Mouse (Mus musculus) testis, adult 2 months (tissue): Measurements from ENCODE around the gene Il1f9.

Source experiments
- CTCF ChIP-seq: fragments of 200-500 bp; IDR thresholded peaks from 2 replicates; pipeline ENCODE4 v1.5.1; 2012; ENCODE audit warnings: low read depth, mild to moderate bottlenecking, inconsistent platforms, low read length, moderate library complexity; ENCODE audit not compliant: control insufficient read depth, insufficient read depth, insufficient replicate concordance
- POLR2A ChIP-seq: fragments of 200-500 bp; IDR thresholded peaks from 2 replicates; pipeline ENCODE4 v1.6.1; 2012; ENCODE audit warnings: low read depth, mild to moderate bottlenecking, inconsistent platforms, low read length, moderate library complexity; ENCODE audit not compliant: control insufficient read depth

- TF ChIP-seq CTCF = no peak
- no peak for TF ChIP-seq POLR2A
Measured at GRCm38 (mm10) chr2:24186176-24186575, at the start of gene Il1f9.
